Mouse (Mus musculus): ENCODE measurements around the gene Shc1.
"Not testable (repeated sequence)": the region's sequence is repeated elsewhere in the genome, so short reads cannot be mapped to it uniquely, and the experiment has no call there.

Gene Shc1

GRCm38 (mm10) chr3:89416158-89416557 lies 2.1 kb upstream of the Shc1 start:
- DNase-seq (ENCODE audit: extremely low spot score, low read depth, low spot score): no peak

GRCm38 (mm10) chr3:89417131-89417530 lies 1.1 kb upstream of the Shc1 start:
- no peak for DNase-seq (ENCODE audit: extremely low spot score, low read depth, low spot score)

GRCm38 (mm10) chr3:89417840-89418169 lies 438 bp upstream of the Shc1 start:
- DNase-seq (ENCODE audit: extremely low spot score, low read depth, low spot score): no peak

- DNase-seq (ENCODE audit: extremely low spot score, low read depth, low spot score): no peak
Observed at GRCm38 (mm10) chr3:89418861-89419250, 613 bp downstream of the Shc1 start.

GRCm38 (mm10) chr3:89419571-89419970 lies 1.3 kb downstream of the Shc1 start:
- DNase-seq (ENCODE audit: extremely low spot score, low read depth, low spot score): no peak

GRCm38 (mm10) chr3:89419981-89420380 lies 1.7 kb downstream of the Shc1 start:
- no peak for DNase-seq (ENCODE audit: extremely low spot score, low read depth, low spot score)

GRCm38 (mm10) chr3:89420421-89420820 lies 2.2 kb downstream of the Shc1 start:
- no peak for DNase-seq (ENCODE audit: extremely low spot score, low read depth, low spot score)

- DNase-seq (ENCODE audit: extremely low spot score, low read depth, low spot score): no peak
Observed at GRCm38 (mm10) chr3:89421002-89421774, 2.9 kb downstream of the Shc1 start.

GRCm38 (mm10) chr3:89421810-89422473 lies 3.7 kb downstream of the Shc1 start:
- no peak for DNase-seq (ENCODE audit: extremely low spot score, low read depth, low spot score)

- DNase-seq (ENCODE audit: extremely low spot score, low read depth, low spot score): no peak
Observed at GRCm38 (mm10) chr3:89422556-89423205, 4.4 kb downstream of the Shc1 start.

GRCm38 (mm10) chr3:89424416-89425140 lies 6.3 kb downstream of the Shc1 start:
- no peak for DNase-seq (ENCODE audit: extremely low spot score, low read depth, low spot score)

- DNase-seq (ENCODE audit: extremely low spot score, low read depth, low spot score): no peak
Observed at GRCm38 (mm10) chr3:89425141-89425525, 6.9 kb downstream of the Shc1 start.

GRCm38 (mm10) chr3:89425876-89426275 lies 7.6 kb downstream of the Shc1 start:
- DNase-seq (ENCODE audit: extremely low spot score, low read depth, low spot score): no peak

- not testable (repeated sequence) for DNase-seq (ENCODE audit: extremely low spot score, low read depth, low spot score)
Observed at GRCm38 (mm10) chr3:89429021-89429420, 10.8 kb downstream of the Shc1 start.

GRCm38 (mm10) chr3:89430171-89431159 lies 12.2 kb downstream of the Shc1 start, which contains the start of gene Pygo2:
Gene Pygo2, plus strand, starts transcription at chr3:89430214.
- no peak for DNase-seq (ENCODE audit: extremely low spot score, low read depth, low spot score)

- DNase-seq (ENCODE audit: extremely low spot score, low read depth, low spot score): no peak
Observed at GRCm38 (mm10) chr3:89432606-89433005, 14.4 kb downstream of the Shc1 start.

GRCm38 (mm10) chr3:89434532-89434931 lies 16.3 kb downstream of the Shc1 start:
- DNase-seq (ENCODE audit: extremely low spot score, low read depth, low spot score): no peak

GRCm38 (mm10) chr3:89435041-89435440 lies 16.8 kb downstream of the Shc1 start:
- no peak for DNase-seq (ENCODE audit: extremely low spot score, low read depth, low spot score)

GRCm38 (mm10) chr3:89436176-89437113 lies 18.2 kb downstream of the Shc1 start, which contains the start of gene Pbxip1:
Gene Pbxip1, plus strand, starts transcription at chr3:89436706.
- no peak for DNase-seq (ENCODE audit: extremely low spot score, low read depth, low spot score)

Measured in hindlimb bud, embryonic 11.5 days (tissue).